Mouse (Mus musculus) MEL (cell line): ENCODE results near the gene Lce1e. TPM values are rescaled to one million over a fixed set of nuclear protein-coding genes. Genes with fewer than 3 reads are reported as not detected.
"Not testable (repeated sequence)": the region's sequence is repeated elsewhere in the genome, so short reads cannot be mapped to it uniquely, and the experiment has no call there.

Experiments
- DNase-seq: peaks from one replicate; pipeline ENCODE4 v3.0.0; 2011; ENCODE audit warnings: low read depth, low spot score
- H3K27ac ChIP-seq: 2 replicates; pipeline ENCODE4 v1.5.1; 2012; ENCODE audit warnings: low read depth, mild to moderate bottlenecking, control low read depth, low read length, moderate library complexity; ENCODE audit not compliant: control insufficient read depth
- H3K27me3 ChIP-seq, 2 experiments: fragments of 150-350 bp in 1 of 2; sonication (generic) in 1 of 2; 2 replicates each; pipeline ENCODE4 v1.6.1; 2012; ENCODE audit warnings: low read length in 2 of 2, mild to moderate bottlenecking in 2 of 2, improper control_type of control experiment in 1 of 2, moderate library complexity in 1 of 2; ENCODE audit not compliant: insufficient read depth in 2 of 2, control insufficient read depth in 1 of 2
- H3K36me3 ChIP-seq, 2 experiments: 2 replicates each; pipeline ENCODE4 v1.6.1; 2012 to 2014; ENCODE audit warnings: low read length in 2 of 2, improper control_type of control experiment in 1 of 2, inconsistent platforms in 1 of 2, mild to moderate bottlenecking in 1 of 2; ENCODE audit not compliant: insufficient read depth in 2 of 2, control insufficient read depth in 1 of 2
- H3K4me1 ChIP-seq, 2 experiments: fragments of 150-350 bp in 1 of 2; sonication (generic) in 1 of 2; 2 replicates each; pipeline ENCODE4 v1.6.1; 2012; ENCODE audit warnings: low read length in 2 of 2, improper control_type of control experiment in 1 of 2, mild to moderate bottlenecking in 1 of 2; ENCODE audit not compliant: insufficient read depth in 2 of 2, control insufficient read depth in 1 of 2
- H3K4me3 ChIP-seq, 2 experiments: fragments of 150-350 bp in 1 of 2; sonication (generic) in 1 of 2; 2 replicates each; pipeline ENCODE4 v1.5.1; 2012; ENCODE audit warnings: low read depth in 2 of 2, low read length in 2 of 2, mild to moderate bottlenecking in 2 of 2, moderate library complexity in 2 of 2, control low read depth in 1 of 2, improper control_type of control experiment in 1 of 2; ENCODE audit not compliant: control insufficient read depth in 1 of 2, insufficient read depth in 1 of 2
- H3K79me2 ChIP-seq: 2 replicates; pipeline ENCODE4 v1.6.1; 2012; ENCODE audit warnings: mild to moderate bottlenecking, low read length, moderate library complexity; ENCODE audit not compliant: control insufficient read depth, poor library complexity, insufficient read depth
- H3K9ac ChIP-seq: 2 replicates; pipeline ENCODE4 v1.6.1; 2012; ENCODE audit warnings: low read depth, mild to moderate bottlenecking, control low read depth, low read length, moderate library complexity; ENCODE audit not compliant: control insufficient read depth, poor library complexity, severe bottlenecking
- H3K9me3 ChIP-seq: fragments of 150-350 bp; sonication (generic); replicated peaks from 2 replicates; pipeline ENCODE4 v1.6.1; 2012; ENCODE audit warnings: mild to moderate bottlenecking, low read length, improper control_type of control experiment, moderate library complexity; ENCODE audit not compliant: insufficient read depth
- BHLHE40 ChIP-seq: IDR thresholded peaks from 2 replicates; pipeline ENCODE4 v1.6.1; 2012; ENCODE audit warnings: low read depth, mild to moderate bottlenecking, inconsistent platforms, low read length, improper control_type of control experiment, borderline replicate concordance
- CHD1 ChIP-seq: IDR thresholded peaks from 2 replicates; pipeline ENCODE4 v1.6.1; 2012; ENCODE audit warnings: low read depth, mild to moderate bottlenecking, inconsistent platforms, low read length, improper control_type of control experiment
- ELF1 ChIP-seq: IDR thresholded peaks from 2 replicates; pipeline ENCODE4 v1.6.1; 2014; ENCODE audit warnings: low read depth, mild to moderate bottlenecking, inconsistent platforms, low read length, improper control_type of control experiment, moderate library complexity
- MYC ChIP-seq: IDR thresholded peaks from 2 replicates; pipeline ENCODE4 v1.6.1; 2011; ENCODE audit warnings: low read depth, mild to moderate bottlenecking, low read length, improper control_type of control experiment, moderate library complexity
- NELFE ChIP-seq: IDR thresholded peaks from 2 replicates; pipeline ENCODE4 v1.6.1; 2011; ENCODE audit warnings: low read depth, low read length, improper control_type of control experiment
- POLR2AphosphoS5 ChIP-seq: IDR thresholded peaks from 2 replicates; pipeline ENCODE4 v1.6.1; 2012; ENCODE audit warnings: low read depth, borderline replicate concordance, mild to moderate bottlenecking, inconsistent platforms, low read length, moderate library complexity, mixed read lengths
- SIN3A ChIP-seq: IDR thresholded peaks from 2 replicates; pipeline ENCODE4 v1.6.1; 2012; ENCODE audit warnings: low read length, improper control_type of control experiment, inconsistent platforms
- TAL1 ChIP-seq: IDR thresholded peaks from 2 replicates; pipeline ENCODE4 v1.6.1; 2012; ENCODE audit warnings: mild to moderate bottlenecking, inconsistent platforms, low read length, moderate library complexity, mixed read lengths
- TBP ChIP-seq: IDR thresholded peaks from 2 replicates; pipeline ENCODE4 v1.8.0; 2011; ENCODE audit warnings: low read depth, low read length, improper control_type of control experiment
- UBTF ChIP-seq: IDR thresholded peaks from 2 replicates; pipeline ENCODE4 v1.6.1; 2012; ENCODE audit warnings: low read depth, mild to moderate bottlenecking, inconsistent platforms, low read length, improper control_type of control experiment, moderate library complexity, borderline replicate concordance; ENCODE audit not compliant: insufficient read depth
- polyA plus RNA-seq, 2 experiments: library from polyadenylated mRNA; stranded (reverse) in 1 of 2; unstranded in 1 of 2; fragments of >175 nt in 1 of 2; fragments of >200 nt in 1 of 2; gene quantifications; 2 replicates each; pipeline versions ENCODE4 v1.2.1 to v1.2.4; 2012; ENCODE audit warnings: low replicate concordance in 2 of 2, low read depth in 1 of 2; ENCODE audit not compliant: insufficient read length in 2 of 2, insufficient read depth in 1 of 2, missing spikeins in 1 of 2
- total RNA-seq: library from RNA; depleted of rRNA; stranded (reverse); fragments of 300-350 nt; gene quantifications from 2 replicates; pipeline ENCODE4 v1.2.3, GENCODE M21; 2012

The Lce1e gene
- total and polyA plus RNA-seq, 3 experiments = not detected

- no peak overlapping the region for H3K9ac ChIP-seq
- H3K36me3 ChIP-seq = no peaks in the 10 kb centered on the region
- H3K27ac ChIP-seq = no peak overlapping the region
- H3K27me3 ChIP-seq = no peaks in the 10 kb centered on the region
- no peak overlapping the region for H3K4me3 ChIP-seq
- DNase-seq = no peak
- no peaks in the 10 kb centered on the region for H3K79me2 ChIP-seq
- H3K9me3 ChIP-seq = no peaks in the 10 kb centered on the region
- no peak for TF ChIP-seq NELFE
- TF ChIP-seq SIN3A = no peak
- no peaks in the 10 kb centered on the region for H3K4me1 ChIP-seq
Measured at GRCm38 (mm10) chr3:92694613-92695012, 14.3 kb downstream of the Lce1e start.

- no peak overlapping the region for H3K4me3 ChIP-seq
- no peaks in the 10 kb centered on the region for H3K4me1 ChIP-seq
- H3K36me3 ChIP-seq = no peaks in the 10 kb centered on the region
- no peak overlapping the region for H3K27ac ChIP-seq
- H3K27me3 ChIP-seq = no peaks in the 10 kb centered on the region
- no peak for DNase-seq
- H3K9ac ChIP-seq = no peak overlapping the region
- TF ChIP-seq TBP (no peak), TAL1 (no peak), UBTF (no peak)
- TF ChIP-seq, all 39 proteins: peak for 0
- no peaks in the 10 kb centered on the region for H3K9me3 ChIP-seq
- H3K79me2 ChIP-seq = no peaks in the 10 kb centered on the region
Measured at GRCm38 (mm10) chr3:92691688-92692087, 17.2 kb downstream of the Lce1e start.

- not testable (repeated sequence) for H3K9ac ChIP-seq, H3K4me1 ChIP-seq, H3K4me3 ChIP-seq, H3K36me3 ChIP-seq, H3K9me3 ChIP-seq, H3K27ac ChIP-seq, DNase-seq, H3K27me3 ChIP-seq, H3K79me2 ChIP-seq
Measured at GRCm38 (mm10) chr3:92689154-92689553, 19.7 kb downstream of the Lce1e start.

- Histone ChIP-seq H3K9me3 (no peaks in the 10 kb centered on the region), H3K27me3 (no peaks in the 10 kb centered on the region), H3K4me3 (no peak within 1 kb of the TSS), H3K27ac (no peak within 1 kb of the TSS), H3K36me3 (no peaks in the 10 kb centered on the region), H3K4me1 (no peaks in the 10 kb centered on the region), H3K9ac (no peak within 1 kb of the TSS), H3K79me2 (no peaks in the 10 kb centered on the region)
- DNase-seq = no peak
- no peak for TF ChIP-seq BHLHE40
- TF ChIP-seq POLR2AphosphoS5 = no peak
- TF ChIP-seq CHD1 = no peak
- TF ChIP-seq ELF1 = no peak
- no peak for TF ChIP-seq MYC
- no peak for TF ChIP-seq UBTF
Measured at GRCm38 (mm10) chr3:92687110-92687509, 21.8 kb downstream of the Lce1e start, which contains the start of gene Lce1d. TSS of gene Lce1d (minus strand) at chr3:92687210.
